Mouse (Mus musculus): ENCODE measurements around the gene Kiz.

DNA sequence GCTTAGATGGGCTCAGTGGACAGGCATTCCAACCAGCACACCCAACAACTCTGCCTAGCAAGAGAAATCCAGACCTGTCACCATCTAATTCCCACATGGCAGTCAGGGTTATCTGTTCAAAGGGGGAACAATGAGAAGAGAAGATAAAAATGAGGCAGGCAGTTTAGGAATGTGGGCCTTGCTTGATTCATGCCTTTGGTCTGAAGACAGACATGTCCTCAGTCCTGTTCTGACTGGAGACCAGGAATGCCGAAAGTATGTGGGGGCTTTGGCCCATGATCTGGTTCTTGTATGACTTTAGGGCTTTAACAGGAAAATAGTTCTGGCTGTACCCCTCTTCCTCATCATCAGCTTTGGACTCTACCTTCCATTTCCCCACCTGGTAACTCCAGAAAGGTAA is 130.1 kb downstream of the Kiz start:
- no peak for TF ChIP-seq CTCF (IDR thresholded peaks at IDR 0.05; ENCODE audit: borderline replicate concordance, insufficient read depth, low read depth, low read length)
- no peak for TF ChIP-seq POLR2A (IDR thresholded peaks at IDR 0.05; ENCODE audit: borderline replicate concordance, insufficient read depth, low read length)

Measured in cerebellum, adult 2 months (tissue).